Mouse (Mus musculus) neural tube, embryonic 14.5 days (tissue): ENCODE results near the gene Ptgfr. TPM values are rescaled to one million over a fixed set of nuclear protein-coding genes. Genes with fewer than 3 reads are reported as not detected.

Source experiments
- ATAC-seq: fragments of 200-750 bp; cut with Nextera tagmentation; 2 replicates; pipeline ENCODE4 v1.8.0; 2017; ENCODE audit warnings: low read depth, mild to moderate bottlenecking, moderate TSS enrichment, moderate library complexity
- H3K27ac ChIP-seq: fragments of 300-500 bp; sonication (generic); 2 replicates; pipeline ENCODE4 v1.5.1; 2014; ENCODE audit warnings: low read depth, mild to moderate bottlenecking, control low read depth, low read length, moderate library complexity, mixed read lengths
- H3K27me3 ChIP-seq: fragments of 300-500 bp; sonication (generic); 2 replicates; pipeline ENCODE4 v1.6.1; 2014; ENCODE audit warnings: low read length; ENCODE audit not compliant: control insufficient read depth, insufficient read depth
- H3K36me3 ChIP-seq: fragments of 300-500 bp; sonication (generic); 2 replicates; pipeline ENCODE4 v1.6.1; 2014; ENCODE audit warnings: low read length, mixed read lengths; ENCODE audit not compliant: control insufficient read depth, insufficient read depth
- H3K4me1 ChIP-seq: fragments of 300-500 bp; sonication (generic); 2 replicates; pipeline ENCODE4 v1.6.1; 2014; ENCODE audit warnings: low read length; ENCODE audit not compliant: control insufficient read depth, insufficient read depth
- H3K4me2 ChIP-seq: fragments of 300-500 bp; sonication (generic); 2 replicates; pipeline ENCODE4 v1.6.1; 2014; ENCODE audit warnings: mild to moderate bottlenecking, low read depth, low read length, control low read depth
- H3K4me3 ChIP-seq: fragments of 300-500 bp; sonication (generic); 2 replicates; pipeline ENCODE4 v1.5.1; 2014; ENCODE audit warnings: low read depth, low read length, control low read depth, mixed read lengths
- H3K9ac ChIP-seq: fragments of 300-500 bp; sonication (generic); replicated peaks from 2 replicates; pipeline ENCODE4 v1.6.1; 2014; ENCODE audit warnings: low read depth, mild to moderate bottlenecking, control low read depth, low read length, mixed read lengths
- H3K9me3 ChIP-seq: fragments of 300-500 bp; sonication (generic); 2 replicates; pipeline ENCODE4 v1.6.1; 2016; ENCODE audit warnings: low read length; ENCODE audit not compliant: control insufficient read depth
- WGBS: fragments of 180-500 bp; shearing (Covaris S2); extraction: QIAGEN DNeasy Blood & Tissue Kit; methylation state at CpG from one replicate; pipeline ENCODE4 v1.1.7; 2014; 5-methylcytosine and 5-hydroxymethylcytosine counted together
- polyA plus RNA-seq: library from polyadenylated mRNA; unstranded; fragments of >200 nt; fragmentation: Nextera tagmentation; extraction: Ambion mirVana; gene quantifications from 2 replicates; pipeline ENCODE4 v1.2.1, GENCODE M21; 2014

Gene Ptgfr
- polyA plus RNA-seq: 1.5 and 2.8 TPM in 2 replicates

DNA sequence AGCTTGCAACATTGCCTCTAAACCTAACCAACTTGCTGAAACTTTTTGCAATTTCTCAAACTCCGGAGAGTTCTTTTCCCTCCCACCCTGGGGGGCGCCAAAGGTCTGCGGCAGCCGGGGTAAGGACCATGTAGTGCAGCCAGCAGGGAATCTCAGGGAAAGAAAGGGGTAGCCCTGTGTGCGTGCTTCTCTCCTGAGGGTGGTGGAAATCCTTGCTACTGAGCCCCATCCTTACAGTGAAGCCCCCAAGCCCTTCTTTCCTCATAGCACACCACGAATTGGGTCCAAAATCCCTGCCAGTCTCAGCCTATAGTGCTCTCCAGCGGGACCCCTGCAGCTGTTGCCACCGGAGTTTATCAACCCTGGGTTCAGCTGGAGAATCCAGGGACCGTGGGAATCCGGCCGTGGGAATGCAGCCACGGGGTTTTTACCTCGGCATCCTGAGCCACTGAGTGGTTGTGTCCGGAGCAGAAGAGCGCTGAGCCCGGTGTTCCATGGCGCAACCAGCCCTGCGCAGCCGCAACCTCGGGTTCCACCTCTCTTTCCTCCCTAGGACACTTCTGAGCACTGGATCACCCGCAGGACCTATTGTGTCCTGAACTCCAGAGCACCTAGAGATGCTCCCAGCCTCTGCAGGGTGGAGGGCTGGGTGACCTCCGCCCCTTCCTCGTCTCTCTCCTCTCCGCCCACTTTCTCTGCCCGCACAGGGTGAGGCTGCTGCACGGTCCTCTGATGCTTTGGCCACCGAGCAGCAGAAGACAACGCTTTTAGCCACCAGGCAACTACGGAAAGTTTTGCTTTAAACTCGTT is at the start of gene Ptgfr:
TSS of gene Ptgfr (minus strand) at position 760 of the 810 bp plus-strand sequence.
- no peaks in the 10 kb centered on the region for H3K36me3 ChIP-seq
- ATAC-seq: peak; percentile 86
- under 1% methylated on average over 30 of the region's 30 CpGs for WGBS

GRCm38 (mm10) chr3:151883881-151884280 is 46.5 kb upstream of the Ptgfr start:
- Histone ChIP-seq H3K27ac (no peak overlapping the region), H3K4me3 (no peak overlapping the region), H3K9me3 (no peaks in the 10 kb centered on the region), H3K9ac (no peak overlapping the region), H3K36me3 (no peaks in the 10 kb centered on the region), H3K4me2 (no peak overlapping the region), H3K27me3 (no peaks in the 10 kb centered on the region), H3K4me1 (no peaks in the 10 kb centered on the region)
- WGBS: 80% methylated on average over 5 of the region's 5 CpGs
- no peak for ATAC-seq

More for the DNA sequence above, at the start of gene Ptgfr:
- Histone ChIP-seq H3K27ac (no peak within 1 kb of the TSS), H3K4me2 (peak within 1 kb of the TSS; percentile 75), H3K4me1 (no peaks in the 10 kb centered on the region), H3K4me3 (peak within 1 kb of the TSS; percentile 40), H3K9me3 (no peaks in the 10 kb centered on the region), H3K27me3 (no peaks in the 10 kb centered on the region; the same call in 1 of the 2 replicates), H3K9ac (peak within 1 kb of the TSS; percentile 50)

DNA sequence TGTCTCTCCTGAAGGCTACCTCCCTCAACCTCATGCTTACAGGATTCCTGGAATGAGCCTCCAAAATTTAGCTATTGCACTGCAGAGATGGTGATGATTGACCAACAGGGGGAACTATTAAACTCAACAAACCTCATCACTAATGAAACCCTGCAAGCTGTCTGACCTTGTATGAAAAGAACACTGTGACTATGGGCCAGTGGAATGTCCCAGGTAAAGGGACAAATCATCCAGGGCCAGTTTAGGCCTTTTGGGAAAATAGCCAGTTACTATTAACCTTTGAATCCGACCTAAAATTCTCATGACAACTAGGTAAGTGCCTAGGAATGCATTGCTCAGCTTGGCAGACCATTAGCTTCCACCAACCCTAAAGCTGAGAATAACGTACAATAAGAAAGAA is 42.6 kb upstream of the Ptgfr start:
- H3K9me3 ChIP-seq: no peaks in the 10 kb centered on the region
- no peak overlapping the region for H3K27ac ChIP-seq
- no peak for ATAC-seq
- no peaks in the 10 kb centered on the region for H3K4me1 ChIP-seq
- H3K36me3 ChIP-seq: no peaks in the 10 kb centered on the region
- WGBS: 79% methylated on average over 2 of the region's 2 CpGs
- no peak overlapping the region for H3K9ac ChIP-seq
- no peaks in the 10 kb centered on the region for H3K27me3 ChIP-seq
- no peak overlapping the region for H3K4me2 ChIP-seq
- H3K4me3 ChIP-seq: no peak overlapping the region

- ATAC-seq: no peak
- H3K27me3 ChIP-seq: no peaks in the 10 kb centered on the region
- no peaks in the 10 kb centered on the region for H3K9me3 ChIP-seq
- H3K4me1 ChIP-seq: no peaks in the 10 kb centered on the region
- no peak overlapping the region for H3K4me2 ChIP-seq
- H3K27ac ChIP-seq: no peak overlapping the region
- no peaks in the 10 kb centered on the region for H3K36me3 ChIP-seq
- H3K9ac ChIP-seq: no peak overlapping the region
- no peak overlapping the region for H3K4me3 ChIP-seq
These were observed 31.5 kb upstream of the Ptgfr start for GRCm38 (mm10) chr3:151868970-151869369.

GRCm38 (mm10) chr3:151851344-151851743 is 13.9 kb upstream of the Ptgfr start:
- Histone ChIP-seq H3K27me3 (no peaks in the 10 kb centered on the region), H3K4me3 (no peak overlapping the region), H3K9ac (no peak overlapping the region), H3K9me3 (no peaks in the 10 kb centered on the region), H3K4me2 (no peak overlapping the region), H3K36me3 (no peaks in the 10 kb centered on the region), H3K4me1 (no peaks in the 10 kb centered on the region), H3K27ac (no peak overlapping the region)
- no peak for ATAC-seq
- 97% methylated on average over 1 of the region's 1 CpGs for whole genome bisulfite sequencing

DNA sequence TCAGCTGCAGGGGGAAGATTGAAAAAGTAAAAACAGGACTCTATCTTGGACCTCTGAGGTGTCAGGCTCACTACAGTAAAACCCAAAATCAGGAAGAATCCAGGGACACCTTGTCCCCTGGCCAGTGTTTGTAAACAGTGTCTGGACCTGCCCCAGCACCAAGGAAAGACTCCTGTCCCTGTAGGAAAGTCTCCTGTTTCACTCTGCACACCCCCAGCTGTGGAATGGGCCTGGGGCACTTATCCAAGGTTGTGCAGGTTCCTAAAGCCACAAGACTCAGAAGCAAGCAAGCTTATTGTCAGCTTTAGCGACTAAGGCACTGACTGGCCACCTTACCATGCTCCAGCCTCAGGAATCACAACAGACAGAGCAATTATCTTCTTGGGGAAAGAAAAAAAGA is 13.2 kb upstream of the Ptgfr start:
- Histone ChIP-seq H3K9me3 (no peaks in the 10 kb centered on the region), H3K36me3 (no peaks in the 10 kb centered on the region), H3K27ac (no peak overlapping the region), H3K9ac (no peak overlapping the region), H3K4me1 (no peaks in the 10 kb centered on the region), H3K4me3 (no peak overlapping the region), H3K4me2 (no peak overlapping the region), H3K27me3 (no peaks in the 10 kb centered on the region)
- ATAC-seq: no peak
- 67% methylated on average over 1 of the region's 1 CpGs for WGBS

DNA sequence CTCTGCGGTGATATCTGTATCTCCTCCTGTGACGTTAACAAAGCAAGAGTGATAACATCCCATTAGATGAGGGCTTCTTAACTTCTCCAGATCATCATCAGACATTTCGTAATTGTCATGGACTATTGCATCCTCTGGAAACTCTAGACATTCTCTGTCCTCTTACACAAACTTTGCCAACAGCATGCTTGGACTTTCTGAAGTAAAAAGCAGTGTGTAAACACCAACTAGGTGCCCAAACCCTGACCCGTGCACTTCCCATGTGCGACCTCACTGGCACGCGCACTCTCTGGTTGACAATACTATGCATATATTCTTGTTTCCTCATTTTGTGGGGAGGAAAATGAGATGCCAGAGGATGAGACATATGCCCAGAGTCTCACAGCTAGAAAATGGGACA is 8.9 kb upstream of the Ptgfr start:
- 90% methylated on average over 7 of the region's 7 CpGs for WGBS
- Histone ChIP-seq H3K27me3 (no peaks in the 10 kb centered on the region), H3K9ac (no peak overlapping the region), H3K4me3 (no peak overlapping the region), H3K27ac (no peak overlapping the region), H3K36me3 (no peaks in the 10 kb centered on the region), H3K4me1 (no peaks in the 10 kb centered on the region), H3K9me3 (no peaks in the 10 kb centered on the region), H3K4me2 (no peak overlapping the region)
- ATAC-seq: no peak

DNA sequence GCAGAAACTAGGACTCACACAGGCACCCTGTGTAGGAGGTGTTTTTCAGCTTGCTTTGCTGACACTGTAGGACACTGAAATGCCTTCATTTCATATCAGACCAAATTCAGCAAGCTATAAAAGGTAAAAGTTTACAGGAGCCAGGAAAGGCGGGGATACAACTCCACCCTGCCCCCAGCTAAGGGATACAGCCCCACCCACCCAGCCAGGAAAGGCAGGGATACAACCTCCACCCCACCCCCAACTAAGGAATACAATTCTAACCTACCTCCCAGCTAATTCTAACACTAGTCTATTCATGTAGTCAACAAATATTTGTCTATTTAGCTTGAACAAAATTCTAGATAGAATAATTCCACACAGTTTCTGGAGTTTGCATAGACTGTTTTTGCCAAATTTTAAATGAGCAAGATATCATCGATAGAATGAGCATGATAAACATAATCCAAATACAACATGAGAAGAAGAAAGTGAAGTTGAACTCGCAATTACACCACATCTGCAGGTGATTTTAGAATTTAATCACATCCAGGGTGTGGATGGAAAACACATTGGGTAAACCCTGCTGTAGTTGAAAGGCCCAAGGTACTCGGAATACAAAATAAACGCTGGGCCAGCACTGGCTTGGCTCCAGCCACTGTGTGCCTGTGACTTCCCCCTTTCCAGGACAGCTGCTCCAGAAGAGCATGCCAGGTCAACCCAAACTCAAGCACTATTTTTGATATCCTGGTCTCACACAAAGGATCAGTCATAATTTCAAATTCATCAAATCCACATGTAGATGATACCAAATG is 7.1 kb upstream of the Ptgfr start:
- no peak overlapping the region for H3K4me3 ChIP-seq
- no peak overlapping the region for H3K4me2 ChIP-seq
- H3K27me3 ChIP-seq: no peaks in the 10 kb centered on the region
- H3K36me3 ChIP-seq: no peaks in the 10 kb centered on the region
- H3K9me3 ChIP-seq: no peaks in the 10 kb centered on the region
- no peaks in the 10 kb centered on the region for H3K4me1 ChIP-seq
- no peak overlapping the region for H3K9ac ChIP-seq
- no peak overlapping the region for H3K27ac ChIP-seq
- 85% methylated on average over 5 of the region's 5 CpGs for WGBS
- ATAC-seq: no peak

DNA sequence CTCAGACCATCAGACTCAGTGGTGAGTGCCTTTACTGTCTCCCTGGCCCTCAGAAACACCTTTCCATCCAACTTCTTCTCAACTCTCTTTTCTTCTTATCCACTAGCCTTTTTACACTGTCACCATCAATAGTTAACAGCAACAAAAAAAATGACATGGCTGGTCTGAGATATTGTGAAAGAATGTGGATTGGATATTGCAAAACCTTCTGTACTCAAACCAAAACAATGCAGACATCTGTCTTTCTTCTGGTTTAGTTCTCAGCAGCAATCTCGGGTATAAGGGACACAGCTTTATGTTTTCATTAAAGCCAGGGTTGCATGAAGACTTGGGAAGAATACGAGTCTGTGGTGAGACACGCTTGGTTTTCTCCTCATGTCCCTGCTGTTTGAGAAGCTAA is 3.3 kb upstream of the Ptgfr start:
- whole genome bisulfite sequencing: 61% methylated on average over 3 of the region's 3 CpGs
- no peaks in the 10 kb centered on the region for H3K4me1 ChIP-seq
- H3K9ac ChIP-seq: no peak overlapping the region
- no peak overlapping the region for H3K4me3 ChIP-seq
- no peak overlapping the region for H3K27ac ChIP-seq
- H3K9me3 ChIP-seq: no peaks in the 10 kb centered on the region
- no peaks in the 10 kb centered on the region for H3K36me3 ChIP-seq
- H3K27me3 ChIP-seq: no peaks in the 10 kb centered on the region; the same call in 1 of the 2 replicates
- ATAC-seq: no peak
- H3K4me2 ChIP-seq: no peak overlapping the region
